Mouse (Mus musculus) heart, postnatal 0 days (tissue): Measurements from ENCODE around the gene Rgp1.

Experiments
- CTCF ChIP-seq: IDR thresholded peaks from 2 replicates; pipeline ENCODE4 v1.5.1; 2016; ENCODE audit warnings: antibody characterized with exemption, control low read depth, low read depth
- EP300 ChIP-seq: IDR thresholded peaks from 2 replicates; pipeline ENCODE4 v1.6.1; 2016; ENCODE audit warnings: antibody characterized with exemption, low read depth

- TF ChIP-seq CTCF (no peak), EP300 (no peak)
Observed at GRCm38 (mm10) chr4:43634621-43635374, 56.3 kb downstream of the Rgp1 start.
